Mouse (Mus musculus) gastrocnemius, adult 8-10 months (tissue): ENCODE data around the gene Rnf150. TPM values are rescaled to one million over a fixed set of nuclear protein-coding genes. Genes with fewer than 3 reads are reported as not detected.

Experiments used
- DNase-seq, 2 experiments: peaks; one replicate each; pipeline ENCODE4 v3.0.0; 2022; ENCODE audit warnings: low spot score in 2 of 2
- total RNA-seq, 4 experiments: library from RNA; stranded (reverse); gene quantifications; 2 replicates each; pipeline ENCODE4 v1.2.4; 2022

Rnf150 gene
- total RNA-seq, 4 experiments from 2014 or later = 35.8 to 50.2 (median 41.7) TPM

DNA sequence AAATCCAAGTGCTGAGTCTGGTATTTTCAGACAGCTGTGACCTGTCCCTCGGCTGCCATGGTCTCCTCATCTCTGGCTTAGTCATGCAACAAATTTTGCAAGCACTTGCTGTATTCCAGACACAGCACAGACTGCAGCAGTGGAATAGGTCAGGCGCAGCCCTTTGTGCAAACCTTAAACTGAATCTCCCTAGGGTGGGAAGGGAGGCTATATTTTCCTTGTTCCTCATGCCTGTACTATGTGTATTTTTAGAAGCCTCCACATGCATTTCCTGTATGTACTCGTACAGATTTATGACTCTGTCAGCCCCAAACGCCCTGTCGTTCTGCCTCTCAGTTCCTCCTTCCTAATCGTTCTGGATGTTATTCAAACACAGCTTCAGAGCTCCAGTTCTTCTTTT lies 76.8 kb downstream of the Rnf150 start:
- DNase-seq = peak; percentile 28 to 54

DNA sequence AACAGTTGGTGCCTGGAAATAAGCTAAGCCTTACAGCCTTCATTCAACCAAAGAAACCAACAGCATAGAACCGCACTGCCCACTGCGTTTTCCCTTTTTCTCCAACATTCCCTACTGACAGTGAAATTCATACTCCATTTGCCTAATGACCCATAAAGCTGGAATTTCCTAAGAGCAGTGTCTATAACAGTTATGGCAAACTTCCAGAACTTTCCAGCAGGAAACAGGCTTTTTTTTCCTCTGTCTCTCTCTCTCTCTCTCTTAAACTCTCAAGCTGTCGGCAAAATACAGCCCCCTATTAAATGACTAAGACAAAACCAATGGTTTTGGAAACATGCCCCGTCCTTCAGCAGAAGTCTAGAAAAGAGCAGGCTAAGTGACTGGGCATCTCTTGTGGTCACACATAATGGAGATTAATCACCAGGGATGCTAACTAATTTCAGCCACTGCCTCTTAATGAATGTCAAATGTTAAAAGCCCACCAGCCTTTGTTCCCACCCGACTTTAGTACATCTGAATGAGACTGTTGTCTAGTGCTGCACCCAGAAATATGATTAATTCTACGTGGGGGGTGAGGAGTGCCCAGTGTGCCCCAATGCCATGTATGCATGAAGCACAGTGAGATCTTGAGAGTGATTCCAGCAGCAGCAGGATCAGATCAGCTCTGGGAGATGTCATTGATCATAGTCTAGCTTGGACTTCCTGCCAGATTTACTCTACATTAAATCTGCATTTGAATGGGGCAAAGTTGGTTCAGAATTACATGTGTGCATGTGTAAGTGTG lies 80.3 kb downstream of the Rnf150 start:
- DNase-seq = no peak

DNA sequence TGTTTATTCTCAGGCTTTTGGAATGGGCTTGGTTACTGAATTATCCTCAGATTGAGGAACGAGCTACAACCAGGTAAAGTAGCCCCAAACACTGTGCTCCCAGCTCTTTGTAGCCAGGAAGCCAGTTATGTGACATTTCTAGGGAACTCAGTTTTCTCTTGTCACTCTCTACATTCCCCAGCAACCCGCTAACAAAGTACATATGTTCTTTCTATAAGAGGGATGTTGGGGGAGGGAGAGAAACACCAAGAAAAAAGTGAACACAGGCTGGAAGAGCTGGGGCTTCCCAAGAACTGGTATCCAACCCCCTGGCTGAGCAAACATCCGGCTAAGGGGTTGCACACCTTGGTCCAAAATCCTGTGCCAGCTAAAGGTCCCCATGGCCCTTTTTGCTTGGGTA lies 82.7 kb downstream of the Rnf150 start:
- no peak for DNase-seq

DNA sequence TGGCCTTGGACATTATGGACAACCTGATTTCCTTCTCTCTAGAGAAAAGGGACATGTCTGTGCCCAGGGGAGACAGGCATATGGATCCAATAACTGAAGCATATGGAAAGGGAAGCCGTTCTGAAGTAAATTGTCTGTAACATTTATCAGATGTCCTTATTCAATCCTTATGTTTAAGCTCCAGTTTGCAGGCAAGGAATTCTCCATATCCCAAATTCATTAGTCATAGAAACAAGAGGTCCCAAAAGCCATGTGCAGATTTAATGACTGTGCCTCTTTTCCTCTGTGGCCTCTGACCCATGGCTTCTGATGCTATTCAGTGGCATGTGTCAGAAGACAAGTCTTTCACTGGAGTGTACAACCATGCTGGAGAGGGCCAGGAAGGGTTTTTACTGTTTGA lies 83.5 kb downstream of the Rnf150 start:
- DNase-seq = no peak

DNA sequence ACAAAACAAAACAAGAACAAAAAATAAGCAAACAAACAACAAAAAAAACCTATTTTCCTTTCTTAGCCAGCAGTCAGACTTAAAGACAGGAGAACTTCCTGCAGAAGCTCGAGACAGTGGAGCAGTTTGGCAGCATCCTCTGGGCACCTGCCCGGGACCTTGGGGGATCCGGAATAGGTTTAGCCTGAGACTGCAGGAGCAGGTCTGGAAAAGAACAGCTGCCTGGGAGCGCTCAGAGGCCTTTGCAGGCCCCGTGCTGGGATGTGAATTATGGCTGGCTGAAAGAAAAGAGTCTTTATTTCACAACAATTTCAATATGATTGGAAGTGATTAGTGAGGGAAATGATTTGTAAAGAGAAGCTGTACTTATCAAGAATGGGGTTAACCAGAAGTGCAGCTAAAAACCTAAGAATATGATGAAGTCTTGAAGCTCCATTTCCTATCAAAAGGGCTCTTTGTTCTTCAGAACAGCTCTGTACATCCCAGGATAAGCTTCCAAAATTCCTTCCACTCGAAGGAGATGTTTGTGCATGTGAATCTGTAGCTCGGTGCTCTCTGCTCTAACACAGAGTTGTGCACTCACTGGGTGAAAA lies 92.1 kb downstream of the Rnf150 start:
- no peak for DNase-seq

DNA sequence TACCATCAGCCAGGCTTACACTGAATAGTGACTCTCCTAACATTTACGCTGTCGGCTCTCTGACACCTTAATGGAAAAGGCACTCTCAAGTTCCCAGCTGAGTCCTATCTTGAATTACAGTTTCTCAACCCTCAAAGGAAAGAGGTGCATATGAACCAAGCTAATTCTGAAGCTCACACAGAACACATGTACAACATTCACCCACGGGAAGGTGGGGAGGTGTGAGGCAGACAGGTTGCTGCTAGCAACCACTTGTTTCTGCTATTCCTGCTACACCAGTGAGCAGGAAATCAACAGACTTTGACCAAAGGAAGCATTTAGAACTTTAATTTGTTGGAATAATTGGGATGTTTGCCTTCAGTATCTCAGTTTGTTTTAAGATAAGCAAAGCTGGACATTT lies 96.3 kb downstream of the Rnf150 start:
- DNase-seq = no peak

DNA sequence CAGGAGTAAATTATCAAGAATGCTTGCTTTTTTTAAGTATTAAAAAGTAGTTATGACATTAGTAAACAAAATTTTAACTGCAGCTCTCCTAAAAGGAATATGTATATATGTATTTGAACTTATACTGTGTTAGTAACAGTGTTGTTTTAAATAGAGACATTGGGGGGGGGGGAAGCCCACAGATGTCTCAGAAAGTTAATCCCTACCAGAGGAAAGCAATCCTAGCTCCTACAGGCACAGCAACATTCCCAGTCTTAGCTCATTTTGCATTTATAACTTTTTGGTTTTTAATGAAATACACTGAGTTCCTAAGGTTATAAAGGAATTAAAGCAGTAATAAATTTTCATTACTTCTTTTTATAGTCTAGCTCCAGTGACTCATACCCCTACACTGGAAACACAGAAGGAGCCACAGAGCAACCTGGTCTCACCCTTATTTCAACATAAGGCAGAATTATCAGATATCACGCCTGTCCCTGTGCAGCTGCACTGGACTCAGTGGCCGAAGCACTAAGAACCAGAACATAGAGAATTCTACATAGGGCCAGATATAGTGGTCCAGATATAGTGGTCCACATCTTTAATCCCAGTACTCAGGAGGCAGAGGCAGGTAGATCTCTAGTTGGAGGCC lies 96.9 kb downstream of the Rnf150 start:
- DNase-seq = no peak

DNA sequence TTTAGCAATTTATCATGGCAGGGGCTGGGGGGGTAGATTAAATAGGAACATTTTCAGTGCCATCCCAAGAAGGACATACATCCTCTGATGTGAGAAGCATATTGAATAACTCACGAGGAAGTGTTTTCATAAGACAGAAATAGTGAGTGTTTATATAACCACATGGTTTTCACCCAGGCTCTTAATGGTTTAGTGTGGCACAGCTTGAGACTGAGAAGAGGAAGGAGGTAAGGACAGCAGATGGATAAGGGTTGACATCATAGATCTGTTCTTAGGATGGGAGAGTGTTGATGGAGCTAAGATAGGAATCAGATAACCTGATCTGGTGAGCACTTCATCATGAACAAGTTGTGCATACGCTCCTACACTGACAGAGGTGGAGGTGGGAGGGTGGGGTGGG lies 101.4 kb downstream of the Rnf150 start:
- DNase-seq = no peak

DNA sequence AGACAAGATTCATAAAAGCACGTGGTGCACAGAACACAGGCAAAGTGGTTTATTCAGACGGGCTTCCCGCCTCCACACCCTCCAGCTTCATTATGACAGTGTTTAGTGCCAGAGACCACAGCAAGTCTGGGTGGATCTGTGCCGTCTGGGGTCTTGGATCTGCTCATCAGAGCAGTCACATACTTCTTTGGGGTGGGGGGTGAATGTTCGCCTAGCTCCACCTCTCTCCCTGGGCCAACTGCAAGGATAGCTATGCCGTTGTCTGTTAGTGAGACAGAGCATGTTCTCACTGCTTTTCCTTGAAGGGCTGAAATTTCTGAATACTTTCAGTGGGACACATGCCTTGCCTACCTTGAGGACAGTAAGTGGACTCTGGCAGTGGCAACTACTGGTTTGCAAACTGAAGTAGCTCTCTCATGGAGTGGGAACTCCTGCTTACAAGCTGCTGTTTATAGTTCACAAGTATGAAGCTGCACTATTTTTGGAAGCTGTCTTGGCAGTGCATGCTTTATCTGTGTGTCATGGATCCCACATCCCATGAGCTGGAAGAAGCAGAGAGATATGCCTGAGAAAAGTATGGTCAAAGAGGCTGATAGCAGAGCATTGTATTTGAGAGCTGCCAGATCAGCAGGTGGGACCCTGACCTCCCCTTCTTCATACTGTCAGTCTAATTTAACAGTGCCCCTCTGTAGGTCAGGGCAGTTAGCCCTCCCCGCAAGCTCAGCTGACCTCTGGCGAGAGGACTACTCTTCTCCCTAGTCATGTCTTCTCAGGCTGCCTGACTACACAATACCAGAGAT lies 104.9 kb downstream of the Rnf150 start:
- DNase-seq = peak in 1 of 2 experiments; percentile 41

DNA sequence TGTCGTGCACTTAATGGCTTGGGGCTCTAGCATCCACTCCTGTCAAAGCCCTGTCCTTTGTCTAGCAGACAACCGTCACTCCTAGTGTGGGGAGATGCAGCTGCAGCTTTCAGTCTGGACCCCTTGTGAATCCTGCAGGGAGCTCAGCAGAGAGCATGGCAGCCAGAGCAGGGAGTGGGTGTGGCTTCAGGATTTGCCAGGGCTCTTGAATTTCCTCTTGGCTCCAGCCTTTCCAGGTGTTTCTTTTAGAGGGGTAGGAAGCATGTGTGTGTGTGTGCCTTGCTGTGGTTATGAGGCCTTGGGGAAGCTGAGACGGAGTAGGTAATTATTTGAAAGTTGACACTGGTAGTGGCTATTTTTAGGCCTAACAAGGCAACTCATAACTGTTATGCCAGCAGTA lies 106.8 kb downstream of the Rnf150 start:
- peak; percentile 23 to 67 for DNase-seq

DNA sequence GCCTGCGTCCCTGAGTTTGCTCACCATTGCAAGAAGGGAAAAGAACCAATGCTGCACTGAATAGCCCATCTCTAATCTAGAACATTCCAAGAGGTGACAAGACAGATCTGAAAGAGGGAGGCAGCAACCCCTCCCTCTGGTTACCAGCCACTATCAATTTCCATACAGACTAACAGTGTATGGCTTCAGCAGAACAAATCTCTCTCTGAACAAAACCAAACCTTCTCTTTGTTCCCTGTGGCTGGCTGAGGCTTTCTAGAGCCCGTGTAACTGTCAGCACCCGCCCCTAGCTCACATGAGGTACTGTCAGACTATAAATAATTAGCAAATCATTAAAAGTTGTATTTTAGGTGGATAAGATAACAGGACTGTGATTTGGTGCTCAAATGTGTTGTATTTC lies 109.7 kb downstream of the Rnf150 start:
- no peak for DNase-seq

DNA sequence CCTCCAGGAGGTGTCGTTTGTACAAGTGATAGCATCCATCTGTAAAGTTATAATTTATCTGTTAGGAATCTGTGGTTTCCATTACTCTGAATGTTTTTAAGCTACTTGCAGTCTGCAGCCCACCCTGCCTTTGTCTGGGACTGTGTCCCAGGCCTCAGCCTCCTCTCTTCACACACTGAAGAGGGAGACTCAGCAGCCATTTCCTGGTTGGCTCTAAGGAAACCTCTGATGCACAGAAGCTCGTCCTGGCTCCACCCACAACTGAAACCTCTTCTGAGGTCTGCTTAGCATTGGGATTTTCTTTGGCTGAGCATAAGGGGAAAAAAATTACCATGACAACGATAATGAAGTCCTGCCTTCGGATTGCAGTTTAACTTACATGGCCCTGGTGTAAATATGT lies 110.2 kb downstream of the Rnf150 start:
- DNase-seq = no peak

DNA sequence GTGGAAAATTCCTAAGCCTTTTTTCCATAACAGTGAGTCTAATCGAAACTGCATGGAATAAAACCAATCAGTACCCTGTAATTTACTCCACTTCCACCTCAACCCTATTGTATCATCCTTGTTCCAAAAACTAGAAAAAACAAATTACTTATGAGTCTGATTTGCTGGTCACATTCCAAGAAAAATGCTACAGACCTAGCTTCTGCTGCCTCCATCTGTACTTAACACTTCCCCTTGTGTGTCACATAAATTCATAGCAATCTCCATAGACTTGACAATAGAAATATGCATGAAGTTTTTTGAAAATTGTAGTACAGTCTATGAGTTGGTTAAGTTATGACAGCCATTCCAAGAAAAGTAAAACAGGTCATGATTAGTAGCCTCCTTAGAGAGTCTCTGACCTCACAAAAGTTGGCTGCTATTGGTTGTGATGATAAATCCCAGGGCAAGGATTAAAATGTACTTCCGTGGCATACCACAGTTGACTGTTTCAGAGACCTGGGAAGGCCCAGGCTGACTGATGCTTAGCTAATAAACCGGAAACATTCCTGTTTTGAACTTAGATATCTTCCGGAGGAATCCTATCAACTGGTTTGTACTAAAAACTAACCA lies 118.2 kb downstream of the Rnf150 start:
- no peak for DNase-seq

DNA sequence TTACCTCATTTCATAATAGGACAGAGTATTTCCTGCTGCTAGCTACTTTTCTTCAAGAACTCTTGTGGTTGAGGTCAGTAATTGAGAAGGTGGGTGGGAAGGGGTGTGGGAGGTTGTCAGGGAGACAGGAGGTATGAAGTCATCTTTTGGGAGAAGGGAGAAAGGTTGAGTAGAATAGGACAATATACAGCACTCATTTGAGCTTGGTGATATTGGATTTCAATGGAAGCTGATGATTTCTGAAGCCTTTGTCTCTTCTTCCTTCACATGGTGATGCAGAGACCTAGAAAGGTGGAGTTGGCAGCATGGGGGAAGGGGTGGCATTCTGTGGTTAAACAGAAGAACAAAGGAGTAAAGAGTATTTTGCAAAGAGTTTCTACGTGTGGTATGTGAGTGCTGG lies 119.7 kb downstream of the Rnf150 start:
- no peak for DNase-seq

DNA sequence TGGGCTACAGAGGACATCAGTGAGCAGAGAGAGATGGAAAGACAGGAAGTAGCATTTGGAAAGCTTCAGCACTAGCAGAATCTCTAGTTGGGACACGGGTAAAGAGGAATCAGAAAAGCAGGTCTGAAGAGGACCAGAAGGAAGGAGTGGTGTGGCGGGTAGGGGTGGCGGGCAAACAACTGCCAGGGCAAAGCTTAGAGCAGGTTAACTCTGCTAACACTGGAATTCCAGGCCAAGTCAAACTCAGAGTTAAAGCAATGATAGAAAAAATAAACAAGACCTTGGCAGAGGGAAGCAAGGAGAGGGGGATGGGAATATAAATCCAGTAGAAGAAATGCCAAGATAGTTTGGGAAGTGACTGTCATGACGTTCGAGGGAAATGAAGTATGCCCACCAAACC lies 120.1 kb downstream of the Rnf150 start:
- no peak for DNase-seq

DNA sequence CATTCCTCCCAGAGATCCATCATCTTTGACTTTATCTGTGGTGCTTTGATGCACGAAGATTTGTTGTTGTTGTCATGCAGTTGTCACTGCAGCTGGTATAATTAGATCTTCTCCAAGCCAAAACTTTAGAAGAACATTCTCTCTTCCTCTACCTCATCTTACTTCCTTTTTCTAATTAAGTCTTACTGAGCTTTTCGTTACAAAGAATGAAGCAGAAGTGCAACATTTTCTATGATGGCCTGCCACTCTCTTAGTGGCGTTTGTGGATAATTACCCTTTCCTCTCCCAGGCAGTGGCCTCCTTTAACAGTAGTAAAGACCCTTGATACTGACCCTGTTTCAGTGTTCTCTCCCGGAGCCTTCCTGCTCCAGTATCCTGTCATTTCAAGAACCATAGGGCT lies 128.9 kb downstream of the Rnf150 start:
- no peak for DNase-seq

DNA sequence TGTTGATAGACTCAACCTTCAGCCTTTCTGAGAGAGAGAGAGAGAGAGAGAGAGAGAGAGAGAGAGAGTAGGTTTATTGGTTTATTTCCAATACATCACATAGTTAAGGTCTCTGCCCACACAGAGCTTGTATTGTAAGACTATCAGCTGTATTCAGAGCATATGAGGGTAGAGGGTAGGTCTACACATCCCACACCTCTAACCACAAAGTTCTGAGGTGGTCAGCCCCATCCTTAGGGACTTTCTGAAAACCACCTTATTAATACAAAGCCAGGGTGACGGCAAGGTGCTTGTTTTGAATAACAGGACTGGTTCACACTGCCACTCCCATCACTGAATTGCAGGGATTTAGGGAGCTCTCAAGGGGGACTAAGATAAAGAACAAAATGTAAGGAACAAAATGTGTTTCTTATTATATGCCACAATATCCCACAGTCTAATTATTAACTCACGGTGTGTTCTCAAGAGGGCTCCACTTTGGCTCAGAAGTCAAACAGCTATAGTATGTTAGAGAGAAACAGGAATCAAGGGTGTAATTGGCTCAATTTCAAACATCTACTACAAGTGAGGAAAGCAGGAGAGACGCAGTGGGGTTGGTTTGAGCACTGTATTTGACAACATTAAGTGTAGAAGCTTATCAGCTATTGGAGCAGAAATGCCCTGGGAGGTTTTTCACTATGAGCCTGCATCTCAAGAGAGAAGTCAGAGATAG lies 132.7 kb downstream of the Rnf150 start:
- no peak for DNase-seq

DNA sequence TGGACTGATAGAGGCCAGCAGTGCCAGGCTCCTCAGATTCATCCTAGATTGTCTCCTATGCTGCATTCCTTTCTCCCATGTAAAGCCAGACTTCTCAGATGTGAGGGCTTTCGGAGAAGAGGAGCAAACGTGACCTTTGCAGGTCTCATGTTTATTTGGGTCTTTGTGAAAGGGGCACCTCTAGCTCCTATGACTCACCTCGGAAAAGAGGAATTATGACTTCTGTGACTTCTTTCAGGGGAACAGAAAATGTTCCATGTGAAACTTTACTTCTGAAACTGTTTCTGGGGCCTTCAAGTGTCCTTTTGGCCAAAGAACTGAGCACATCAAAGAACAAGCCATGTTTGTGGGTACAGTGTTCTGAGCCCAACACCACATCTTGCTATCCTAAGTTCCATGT lies 133.7 kb downstream of the Rnf150 start:
- DNase-seq = no peak

DNA sequence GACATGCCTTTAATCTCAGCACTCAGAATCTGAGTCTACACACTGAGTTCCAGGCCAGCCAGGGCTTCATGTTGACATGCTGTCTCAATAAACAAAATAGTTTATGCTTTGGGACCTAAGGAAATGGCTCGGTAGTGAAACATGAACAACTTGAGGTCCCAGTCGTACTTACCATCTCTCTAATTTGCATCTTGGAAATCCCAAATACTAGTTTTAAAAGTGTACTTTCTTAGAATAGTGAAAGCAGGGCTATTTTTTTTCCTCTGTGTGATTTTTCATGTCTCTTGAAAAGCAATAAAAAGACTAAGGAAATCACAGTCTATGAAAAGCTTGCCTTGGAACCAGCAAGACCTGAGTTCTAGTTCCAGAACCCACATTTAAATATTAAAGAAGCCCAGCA lies 135.6 kb downstream of the Rnf150 start:
- DNase-seq = no peak

DNA sequence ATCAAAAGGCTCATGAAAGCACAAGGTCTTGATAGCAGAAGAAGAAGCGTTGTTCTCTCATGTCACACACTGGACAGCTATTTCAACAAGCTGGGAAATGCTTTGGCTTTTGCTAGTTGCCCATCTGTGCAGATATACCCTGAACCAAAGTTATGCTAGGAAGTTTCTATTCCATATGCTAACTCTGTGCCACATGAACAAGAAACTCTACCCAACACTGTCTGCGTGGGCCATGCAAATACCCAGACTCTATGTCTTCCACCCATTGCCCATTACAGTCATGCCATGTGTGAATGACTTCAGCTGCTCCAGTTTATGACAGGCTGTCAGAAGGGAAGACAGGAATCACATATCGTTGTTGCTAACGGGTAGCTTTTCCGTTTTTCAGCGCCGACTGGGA lies 140.0 kb downstream of the Rnf150 start:
- no peak for DNase-seq

DNA sequence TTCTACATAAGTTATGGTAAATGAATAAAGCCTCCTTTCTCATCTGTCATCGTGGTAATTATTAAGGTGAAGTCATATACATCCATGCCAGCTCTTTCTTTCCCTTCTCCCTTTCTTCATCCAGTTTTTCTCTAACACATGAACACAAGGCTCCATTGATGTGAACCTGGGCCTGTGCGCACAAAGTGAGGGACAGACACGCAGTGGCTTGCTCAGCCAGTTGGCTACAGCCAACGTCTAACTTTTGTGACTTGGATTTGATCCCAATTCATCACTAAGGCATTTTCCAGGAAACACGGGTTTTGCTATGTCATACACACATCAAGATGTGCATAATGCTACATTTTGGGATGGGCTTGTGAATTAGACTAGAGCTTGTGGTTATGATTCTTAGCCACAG lies 146.3 kb downstream of the Rnf150 start:
- no peak for DNase-seq
